Mouse (Mus musculus) right cerebral cortex, adult 18-20 months (tissue): ENCODE data around the gene Mylpf.
A peak's percentile ranks its signal among the peaks of the same experiment; 100 is the strongest.
"Not testable (repeated sequence)": the region's sequence is repeated elsewhere in the genome, so short reads cannot be mapped to it uniquely, and the experiment has no call there.

Experiments
- DNase-seq: peaks from one replicate; pipeline ENCODE4 v3.0.0; 2022; ENCODE audit warnings: mixed read lengths

Mylpf gene

GRCm38 (mm10) chr7:127228615-127229303 lies 20.1 kb downstream of the Mylpf start:
- DNase-seq, result peak; percentile 79

DNA sequence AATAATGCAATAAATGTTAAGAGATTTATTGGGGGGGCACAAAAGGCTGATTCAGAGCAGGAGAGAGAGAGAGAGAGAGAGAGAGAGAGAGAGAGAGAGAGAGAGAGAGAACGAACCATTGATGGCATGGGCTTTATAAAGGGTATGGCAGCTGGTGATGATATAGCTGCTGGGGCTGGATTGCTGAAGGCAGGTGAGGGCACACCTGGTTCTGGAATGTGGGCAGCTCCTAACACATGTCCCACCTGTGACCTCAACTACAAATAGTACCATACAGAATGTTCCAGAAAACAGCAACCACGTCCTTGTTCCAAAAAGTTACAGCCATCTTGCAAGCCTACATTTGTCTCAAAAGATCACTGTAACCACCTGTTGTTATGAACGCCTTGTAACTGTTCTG lies 22.7 kb downstream of the Mylpf start:
- DNase-seq, result no peak

DNA sequence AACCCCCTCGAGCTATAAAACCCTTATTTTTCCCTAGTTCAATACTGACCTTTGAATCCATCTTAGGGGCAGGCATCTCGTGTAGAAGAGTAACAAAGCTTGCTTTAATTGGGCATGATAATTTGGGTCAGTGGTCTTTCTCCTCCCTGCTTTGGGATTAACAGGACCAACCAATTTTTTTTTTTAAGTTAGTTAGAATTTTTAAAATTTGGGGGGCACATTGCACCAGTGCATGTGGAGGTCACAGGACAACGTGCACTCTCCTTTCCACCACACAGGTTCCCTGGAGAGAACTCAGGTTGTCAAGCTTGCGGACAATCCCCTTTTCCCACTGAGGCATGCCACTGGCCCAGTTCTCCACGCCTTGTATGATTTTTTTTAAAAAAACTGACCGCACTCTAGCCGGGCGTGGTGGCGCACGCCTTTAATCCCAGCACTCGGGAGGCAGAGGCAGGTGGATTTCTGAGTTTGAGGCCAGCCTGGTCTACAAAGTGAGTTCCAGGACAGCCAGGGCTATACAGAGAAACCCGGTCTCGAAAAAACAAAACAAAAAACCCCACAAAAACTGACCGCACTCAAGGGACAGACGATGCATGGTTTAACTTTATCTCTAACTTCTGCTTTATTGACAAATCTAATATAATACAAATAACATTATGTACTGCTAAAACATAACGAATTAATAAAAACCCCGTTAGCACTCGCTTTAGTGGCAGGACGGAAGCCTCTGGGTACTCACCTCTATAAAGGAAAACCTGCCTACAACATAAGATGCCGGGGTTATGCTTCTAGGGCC lies 23.3 kb downstream of the Mylpf start:
- DNase-seq, result no peak

DNA sequence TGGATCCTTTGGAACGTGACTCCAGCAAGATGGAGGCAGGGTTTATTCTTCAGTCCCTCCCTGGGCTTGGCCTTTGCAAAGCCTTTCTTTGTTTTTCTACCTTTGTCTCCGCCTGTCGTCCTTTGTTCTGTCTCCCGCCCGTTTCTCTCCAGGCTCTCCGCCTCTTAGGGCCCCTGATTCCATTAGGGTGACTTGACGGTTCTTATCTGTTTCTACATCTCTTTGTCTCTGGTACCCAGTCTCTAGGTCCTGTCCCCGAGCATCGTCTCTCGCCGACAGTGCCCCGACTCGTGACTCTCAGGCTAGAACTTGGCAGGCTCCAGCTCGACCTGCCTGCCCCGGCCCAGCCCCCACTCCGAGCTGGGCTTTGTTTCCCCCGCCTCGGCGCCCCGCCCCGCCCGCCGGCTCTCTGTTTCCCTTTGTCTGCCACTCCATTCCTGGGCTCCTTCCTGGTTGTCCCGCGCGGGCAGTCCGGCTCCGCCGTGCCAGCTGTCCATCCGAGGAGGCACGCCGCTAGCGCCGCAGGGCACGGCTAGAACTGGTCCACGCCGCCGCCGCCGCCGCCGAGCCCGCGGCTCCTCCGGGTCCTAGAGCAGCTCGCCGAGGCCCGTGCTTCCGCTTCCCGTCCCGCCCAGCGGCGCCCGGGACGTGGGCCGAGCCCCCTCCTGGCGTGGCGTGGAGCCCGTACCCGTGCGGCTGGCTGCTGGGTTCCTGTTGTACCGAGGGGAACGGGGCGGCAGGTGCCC lies 24.1 kb downstream of the Mylpf start, which contains the start of the genes Zfp553 and Sept1:
TSS of gene Zfp553 (plus strand) at position 440 of the 746 bp plus-strand sequence.
TSS of gene Sept1 (minus strand) at position 509 of the 746 bp plus-strand sequence.
- DNase-seq, result peak; percentile 88

GRCm38 (mm10) chr7:127233368-127233749 lies 24.7 kb downstream of the Mylpf start:
- peak; percentile 21 for DNase-seq

DNA sequence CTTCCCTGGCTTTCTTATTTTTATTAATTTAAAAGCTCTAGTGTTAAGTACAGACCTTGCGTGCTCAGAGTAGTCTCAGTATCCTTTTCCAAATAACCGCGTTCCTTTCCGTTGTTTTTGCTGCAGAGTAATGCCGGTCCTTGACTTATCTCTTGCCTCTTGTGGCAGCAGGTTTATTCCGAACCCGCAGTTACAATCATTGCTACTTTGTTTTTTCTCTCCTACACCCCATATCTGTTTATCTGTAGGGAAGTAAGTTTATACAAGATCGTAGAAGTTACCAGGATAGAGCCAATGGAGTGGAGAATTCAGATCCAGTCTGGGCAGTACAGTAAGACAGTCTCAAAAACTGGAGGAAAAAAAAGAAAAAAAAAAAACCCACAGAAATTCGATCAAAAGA lies 25.1 kb downstream of the Mylpf start:
- no peak for DNase-seq

GRCm38 (mm10) chr7:127234777-127235176 lies 26.1 kb downstream of the Mylpf start:
- no peak for DNase-seq

GRCm38 (mm10) chr7:127243361-127243867 lies 34.7 kb downstream of the Mylpf start:
- no peak for DNase-seq

GRCm38 (mm10) chr7:127243870-127244657 lies 35.4 kb downstream of the Mylpf start, which contains the start of gene Zfp771:
Gene Zfp771 (plus strand): TSS chr7:127244274.
- DNase-seq, result peak; percentile 96

GRCm38 (mm10) chr7:127244658-127245510 lies 36.2 kb downstream of the Mylpf start:
- peak; percentile 23 for DNase-seq

DNA sequence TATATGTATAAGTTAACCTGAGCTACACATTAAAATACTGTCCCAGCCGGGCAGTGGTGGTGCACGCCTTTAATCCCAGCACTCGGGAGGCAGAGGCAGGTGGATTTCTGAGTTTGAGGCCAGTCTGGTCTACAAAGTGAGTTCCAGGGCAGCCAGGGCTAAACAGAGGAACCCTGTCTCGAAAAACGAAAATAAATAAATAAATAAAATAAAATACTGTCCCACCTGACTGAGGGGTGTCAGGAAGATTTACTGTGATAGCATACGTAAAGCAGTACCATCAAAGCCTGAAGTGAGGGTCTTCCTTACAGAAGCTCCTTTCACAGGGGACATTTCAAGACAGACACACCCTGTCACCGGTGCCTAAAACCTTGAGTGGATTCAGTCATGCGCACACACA lies 41.8 kb downstream of the Mylpf start:
- not testable (repeated sequence) for DNase-seq

- no peak for DNase-seq
These were observed 43.7 kb downstream of the Mylpf start for GRCm38 (mm10) chr7:127252414-127252813.

GRCm38 (mm10) chr7:127253341-127253740 lies 44.7 kb downstream of the Mylpf start:
- no peak for DNase-seq

GRCm38 (mm10) chr7:127253821-127254769 lies 45.4 kb downstream of the Mylpf start:
- peak; percentile 96 for DNase-seq

DNA sequence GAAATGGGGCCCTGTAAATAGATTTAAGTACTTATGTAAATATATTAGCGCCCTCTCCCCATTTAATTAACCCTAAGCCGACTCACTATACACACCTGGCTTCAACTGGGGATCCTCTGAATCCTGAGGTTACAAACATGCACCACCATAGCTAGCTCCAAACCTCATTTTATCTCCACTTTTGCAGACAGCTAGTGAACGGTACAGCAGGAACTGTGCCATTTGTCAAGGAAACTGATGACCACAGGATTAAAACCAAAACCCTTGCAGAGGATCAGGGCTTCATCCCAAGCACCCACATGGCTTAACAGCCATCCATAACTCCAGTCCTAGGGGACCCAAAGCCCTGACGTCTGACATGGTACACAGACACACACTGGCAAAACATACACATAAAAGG lies 46.3 kb downstream of the Mylpf start:
- no peak for DNase-seq

GRCm38 (mm10) chr7:127255965-127256364 lies 47.3 kb downstream of the Mylpf start:
- DNase-seq, result no peak

DNA sequence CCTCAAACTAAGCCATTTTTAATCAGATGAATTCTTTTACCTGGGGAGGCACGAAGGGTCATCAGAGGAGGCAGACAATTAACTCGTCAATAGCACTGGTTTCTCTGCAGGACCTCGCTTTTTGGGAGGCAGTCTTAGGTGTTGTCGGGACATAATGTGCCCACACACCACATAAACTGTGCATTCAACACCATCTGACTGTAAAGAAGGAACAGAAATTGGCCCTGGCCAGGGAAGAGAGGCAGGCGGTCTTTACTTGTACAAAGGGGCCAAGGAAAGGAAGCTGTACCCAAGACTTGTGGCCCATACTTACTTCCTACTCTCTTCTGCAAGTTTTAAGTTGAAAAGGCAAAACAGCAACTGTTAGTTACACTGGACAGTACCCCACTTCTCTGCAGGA lies 47.8 kb downstream of the Mylpf start:
- no peak for DNase-seq

- DNase-seq, result peak; percentile 50
These were observed 50.7 kb downstream of the Mylpf start for GRCm38 (mm10) chr7:127259186-127259905.
